Mouse (Mus musculus) embryonic fibroblast, embryonic 13.5 days (primary cell): Measurements from ENCODE around the gene Dhx32. TPM values are rescaled to one million over a fixed set of nuclear protein-coding genes. Genes with fewer than 3 reads are reported as not detected.

Source experiments
- H3K27ac ChIP-seq: 2 replicates; pipeline ENCODE4 v1.5.1; 2012; ENCODE audit warnings: low read length, control low read depth, inconsistent platforms; ENCODE audit not compliant: insufficient read depth
- H3K4me1 ChIP-seq: 2 replicates; pipeline ENCODE4 v1.6.1; 2011; ENCODE audit warnings: low read length; ENCODE audit not compliant: control insufficient read depth, insufficient read depth
- H3K4me3 ChIP-seq: 2 replicates; pipeline ENCODE4 v1.5.1; 2011; ENCODE audit warnings: mild to moderate bottlenecking, control low read depth, low read length; ENCODE audit not compliant: insufficient read depth
- CTCF ChIP-seq: IDR thresholded peaks from 2 replicates; pipeline ENCODE4 v1.5.1; 2011; ENCODE audit warnings: mild to moderate bottlenecking, control low read depth, low read length, moderate library complexity, borderline replicate concordance; ENCODE audit not compliant: insufficient read depth
- POLR2A ChIP-seq: IDR thresholded peaks from 2 replicates; pipeline ENCODE4 v1.6.1; 2011; ENCODE audit warnings: low read depth, mild to moderate bottlenecking, control low read depth, low read length, moderate library complexity
- polyA plus RNA-seq: library from polyadenylated mRNA; stranded (reverse); fragments of >200 nt; gene quantifications from 2 replicates; pipeline ENCODE4 v1.2.4, GENCODE M21; 2011; ENCODE audit warnings: low read depth; ENCODE audit not compliant: missing spikeins, insufficient read length

The Dhx32 gene
- polyA plus RNA-seq, 1 experiment: 20.5 TPM

GRCm38 (mm10) chr7:133794720-133795119 is 12.2 kb upstream of the Dhx32 start:
- Histone ChIP-seq H3K4me3 (no peak overlapping the region), H3K27ac (no peak overlapping the region), H3K4me1 (peaks cover 12% of the 10 kb centered on the region)
- TF ChIP-seq POLR2A: no peak
- no peak for TF ChIP-seq CTCF

DNA sequence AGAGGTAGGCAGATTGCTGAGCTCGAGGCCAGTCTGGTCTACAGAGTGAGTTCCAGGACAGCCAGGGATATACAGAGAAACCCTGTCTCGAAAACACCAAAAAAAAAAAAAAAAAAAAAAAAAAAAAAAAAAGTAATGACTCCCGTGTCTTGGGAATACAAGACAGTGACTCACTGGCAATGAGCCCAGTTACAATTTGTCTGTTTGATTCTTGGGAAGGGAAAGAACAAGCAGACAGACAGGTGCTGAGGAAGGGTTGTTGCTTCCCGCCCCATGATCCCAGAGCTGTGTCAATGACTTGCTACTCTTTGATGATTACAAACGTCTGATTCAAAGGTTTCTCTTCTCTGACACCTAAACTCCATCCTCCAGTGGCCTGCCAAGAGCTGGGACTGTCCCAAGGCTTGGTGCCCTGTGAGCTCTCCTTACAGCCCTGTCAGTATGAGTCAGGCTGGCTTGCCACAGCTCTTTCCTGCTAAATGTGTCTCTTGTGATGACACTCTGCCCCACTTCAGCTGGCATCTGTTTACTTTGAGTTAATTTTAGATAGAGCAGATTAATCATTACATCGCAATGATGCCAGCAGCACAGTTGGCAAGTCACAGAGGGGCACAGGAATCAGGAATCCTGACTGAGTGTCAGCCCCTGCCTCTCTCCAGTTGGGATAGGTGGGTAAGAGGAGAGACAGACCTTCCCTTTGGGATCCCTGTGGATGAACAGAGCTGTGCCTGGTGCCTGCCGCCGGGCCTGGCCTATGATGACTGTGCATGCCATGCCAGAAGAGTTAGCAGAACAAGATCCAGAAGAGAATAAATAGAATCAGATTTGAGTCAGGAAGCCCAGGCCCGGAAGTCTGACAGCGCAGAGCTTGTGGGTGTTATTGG is 11.0 kb upstream of the Dhx32 start:
- H3K27ac ChIP-seq: no peak overlapping the region
- no peak overlapping the region for H3K4me3 ChIP-seq
- TF ChIP-seq POLR2A (no peak), CTCF (no peak)
- peaks cover 12% of the 10 kb centered on the region for H3K4me1 ChIP-seq

DNA sequence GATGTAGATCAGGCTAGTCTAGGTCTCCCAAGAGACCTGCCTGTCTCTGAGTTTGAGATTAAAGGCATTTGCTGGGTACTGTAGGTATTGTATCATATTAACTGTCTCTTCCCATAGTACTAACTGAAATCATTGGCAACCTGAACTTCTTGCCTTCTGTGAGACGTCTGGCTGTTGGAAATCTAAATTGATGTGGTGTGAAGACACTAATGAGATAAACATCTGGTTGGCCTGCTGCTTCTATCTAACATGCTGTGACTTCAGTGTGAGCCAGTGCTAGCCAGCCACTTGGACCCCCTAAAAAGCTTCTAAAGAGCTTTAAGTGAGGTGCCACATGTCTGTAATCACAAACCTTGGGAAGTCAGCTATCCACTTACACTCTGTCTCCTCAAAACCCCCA is 10.2 kb upstream of the Dhx32 start:
- TF ChIP-seq CTCF (no peak), POLR2A (no peak)
- Histone ChIP-seq H3K27ac (no peak overlapping the region), H3K4me3 (no peak overlapping the region)

DNA sequence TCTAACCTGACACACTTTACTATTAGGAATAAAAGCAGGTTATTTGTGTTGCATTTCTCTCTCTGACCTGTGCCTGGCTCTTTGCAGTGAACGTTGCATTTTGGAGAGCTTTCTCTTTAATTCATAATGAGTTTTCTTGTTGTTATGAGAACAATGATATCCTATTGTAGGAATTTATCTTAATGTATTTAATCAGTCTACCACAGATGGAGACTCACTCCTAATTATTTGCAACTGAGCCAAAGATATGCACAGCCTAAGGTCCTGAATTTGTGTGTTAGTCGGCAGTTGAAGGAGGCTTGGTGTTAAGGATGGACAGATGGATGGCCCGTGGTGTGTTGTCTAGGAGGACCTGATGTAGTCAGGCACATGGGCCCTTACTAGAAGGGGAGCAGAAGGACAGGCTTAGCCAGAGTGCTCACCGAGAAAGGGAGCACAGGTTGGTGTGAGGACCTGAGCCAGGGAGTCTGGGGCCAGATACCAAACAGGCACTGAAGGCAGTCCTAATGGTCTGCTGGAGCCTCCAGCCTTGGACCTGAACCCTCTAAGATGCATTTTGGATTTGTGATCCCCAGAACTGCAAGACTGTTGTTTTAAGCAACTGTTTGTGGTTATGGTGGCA is 8.2 kb upstream of the Dhx32 start:
- peaks cover 12% of the 10 kb centered on the region for H3K4me1 ChIP-seq
- H3K27ac ChIP-seq: no peak overlapping the region

More for the DNA sequence above, 10.2 kb upstream of the Dhx32 start:
- H3K4me1 ChIP-seq: peaks cover 12% of the 10 kb centered on the region

GRCm38 (mm10) chr7:133790171-133790570 is 7.6 kb upstream of the Dhx32 start:
- Histone ChIP-seq H3K27ac (no peak overlapping the region), H3K4me1 (peaks cover 12% of the 10 kb centered on the region)
- no peak for TF ChIP-seq POLR2A
- TF ChIP-seq CTCF: no peak

More for the DNA sequence above, 8.2 kb upstream of the Dhx32 start:
- H3K4me3 ChIP-seq: no peak overlapping the region
- TF ChIP-seq CTCF (no peak), POLR2A (no peak)

DNA sequence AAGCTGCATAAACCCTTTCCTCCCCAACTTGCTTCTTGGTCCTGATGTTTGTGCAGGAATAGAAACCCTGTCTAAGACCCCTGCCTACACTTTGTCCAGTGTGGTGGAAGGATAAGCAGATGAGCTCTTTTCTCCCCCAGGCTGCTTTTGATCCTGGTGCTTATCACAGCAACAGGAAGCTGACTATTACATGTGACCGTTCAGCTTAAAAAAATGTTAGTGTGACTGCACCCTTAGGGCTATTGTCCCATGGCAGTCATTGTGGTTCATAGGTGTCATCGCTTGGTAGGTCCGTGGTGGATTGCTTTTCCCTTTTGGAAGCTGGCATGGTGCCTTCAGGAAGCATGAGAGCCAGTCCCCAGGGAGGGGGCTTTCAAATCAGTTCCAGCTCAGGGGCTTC is 5.6 kb upstream of the Dhx32 start:
- TF ChIP-seq POLR2A: no peak
- no peak overlapping the region for H3K4me3 ChIP-seq
- H3K4me1 ChIP-seq: peaks cover 5% of the 10 kb centered on the region; the same call in 1 of the 2 replicates
- H3K27ac ChIP-seq: no peak overlapping the region

More at GRCm38 (mm10) chr7:133790171-133790570, 7.6 kb upstream of the Dhx32 start:
- no peak overlapping the region for H3K4me3 ChIP-seq

GRCm38 (mm10) chr7:133787571-133787970 is 5.0 kb upstream of the Dhx32 start:
- no peak overlapping the region for H3K27ac ChIP-seq
- H3K4me1 ChIP-seq: peaks cover under 1% of the 10 kb centered on the region; the same call in 1 of the 2 replicates
- TF ChIP-seq CTCF (no peak), POLR2A (no peak)
- H3K4me3 ChIP-seq: no peak overlapping the region

DNA sequence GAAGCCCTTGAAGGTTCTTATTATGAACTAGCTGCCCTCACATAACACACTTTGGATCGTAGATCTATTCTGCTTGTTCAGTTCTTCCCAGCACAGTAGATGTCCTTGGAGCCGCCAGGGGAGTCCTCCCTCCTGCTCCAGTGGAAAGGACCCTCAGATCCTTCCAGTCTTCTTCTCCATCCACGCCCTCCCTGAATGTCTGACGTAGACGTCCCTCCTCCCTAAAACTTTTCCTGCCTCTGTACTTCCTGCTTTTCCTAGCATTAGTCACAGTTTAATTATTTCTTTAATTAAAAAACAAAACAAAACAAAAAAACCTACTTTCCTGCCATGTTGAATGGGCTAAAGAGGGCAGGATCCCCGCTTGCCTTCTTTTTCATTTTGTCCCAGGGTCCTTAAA is 535 bp downstream of the Dhx32 start:
- H3K4me3 ChIP-seq: no peak overlapping the region
- TF ChIP-seq POLR2A (no peak), CTCF (no peak)
- no peaks in the 10 kb centered on the region for H3K4me1 ChIP-seq
- no peak overlapping the region for H3K27ac ChIP-seq

DNA sequence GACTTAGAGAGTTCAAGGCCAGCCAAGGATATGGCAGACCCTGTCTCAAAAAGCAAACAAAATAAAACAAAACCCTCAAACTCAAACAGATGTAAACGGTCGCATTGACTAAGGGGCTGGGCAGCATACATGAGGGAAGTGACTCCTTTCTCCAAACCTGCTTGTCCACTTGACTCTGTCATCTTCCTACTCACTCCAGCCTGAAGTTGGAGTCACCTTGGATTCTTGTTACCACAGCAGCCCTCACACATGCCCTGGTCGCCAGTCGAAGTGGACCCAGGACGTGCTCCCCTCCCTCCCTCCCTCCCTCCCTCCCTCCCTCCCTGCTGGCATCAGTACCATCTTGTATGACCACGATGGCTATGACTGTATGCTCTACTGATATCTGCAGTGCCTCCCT is 943 bp downstream of the Dhx32 start:
- no peak overlapping the region for H3K4me3 ChIP-seq
- TF ChIP-seq CTCF: no peak
- no peak for TF ChIP-seq POLR2A
- no peak overlapping the region for H3K27ac ChIP-seq
- no peaks in the 10 kb centered on the region for H3K4me1 ChIP-seq

GRCm38 (mm10) chr7:133776626-133776996 is 5.9 kb downstream of the Dhx32 start, which contains the start of gene Fank1:
Gene Fank1 (plus strand): TSS chr7:133776861.
- Histone ChIP-seq H3K4me1 (peaks cover 2% of the 10 kb centered on the region; the same call in 1 of the 2 replicates), H3K4me3 (peak within 1 kb of the TSS; percentile 65), H3K27ac (no peak within 1 kb of the TSS)
- TF ChIP-seq CTCF (no peak), POLR2A (peak; percentile 44; the same call in 1 of the 2 replicates)
